Mouse (Mus musculus): Measurements from ENCODE around the gene AI467606.
A peak's percentile ranks its signal among the peaks of the same experiment; 100 is the strongest.

DNA sequence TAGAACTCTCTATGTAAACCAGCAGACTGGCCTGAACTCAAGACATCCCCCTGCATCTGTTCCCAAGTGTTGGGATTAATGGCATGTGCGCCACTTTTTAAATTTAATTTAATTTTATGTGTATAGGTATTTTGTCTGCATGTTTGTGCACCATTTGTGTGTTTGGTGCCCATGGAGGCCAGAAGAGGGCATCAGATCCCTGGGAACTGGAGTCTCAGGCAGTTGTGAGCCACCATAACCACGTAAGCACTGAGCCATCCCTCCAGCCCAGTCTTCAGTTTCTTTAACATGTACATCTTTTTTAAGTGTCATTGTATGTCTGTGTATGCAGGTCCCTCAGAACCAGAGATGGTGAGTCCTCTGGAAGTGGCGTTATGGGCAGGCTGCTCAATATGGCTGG is 13.5 kb upstream of the AI467606 start:
- TF ChIP-seq CTCF (IDR thresholded peaks at IDR 0.05; ENCODE audit: low read depth) (peak; percentile 66), EP300 (IDR thresholded peaks at IDR 0.05; ENCODE audit: low read depth) (no peak)

Data from liver, postnatal 0 days (tissue).